Mouse (Mus musculus) embryonic fibroblast, embryonic 13.5 days (primary cell): Measurements from ENCODE around the gene Izumo4.

ENCODE experiments used
- CTCF ChIP-seq: IDR thresholded peaks from 2 replicates; pipeline ENCODE4 v1.5.1; 2011; ENCODE audit warnings: mild to moderate bottlenecking, control low read depth, low read length, moderate library complexity, borderline replicate concordance; ENCODE audit not compliant: insufficient read depth
- POLR2A ChIP-seq: IDR thresholded peaks from 2 replicates; pipeline ENCODE4 v1.6.1; 2011; ENCODE audit warnings: low read depth, mild to moderate bottlenecking, control low read depth, low read length, moderate library complexity

DNA sequence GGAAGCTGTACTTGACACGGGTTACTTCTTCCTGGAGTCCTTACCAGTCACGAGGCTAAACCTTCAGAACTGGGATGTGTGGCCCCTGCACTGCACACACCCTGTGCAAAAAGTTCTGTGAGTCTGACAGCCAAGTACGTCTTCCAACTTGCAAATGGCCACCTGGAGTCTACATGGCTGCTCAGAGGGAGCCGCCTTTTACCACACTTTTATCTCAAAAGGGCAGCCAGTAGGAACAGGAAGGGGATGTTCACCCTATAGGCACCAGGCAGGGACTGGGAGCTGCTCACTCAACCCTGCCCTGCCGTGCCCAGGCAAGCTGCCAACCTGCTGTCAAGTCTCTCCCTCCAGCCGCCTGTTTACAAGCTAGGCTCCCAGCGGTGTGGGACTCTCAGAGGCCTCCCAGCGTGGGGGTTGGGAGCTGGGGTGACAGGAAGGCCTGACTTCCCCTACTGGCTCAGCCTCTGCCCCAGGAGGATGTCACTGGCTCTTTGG lies 24.0 kb upstream of the Izumo4 start, which contains the start of gene Mknk2:
- TF ChIP-seq CTCF (no peak), POLR2A (peak; percentile 33; the same call in 1 of the 2 replicates)
